Mouse (Mus musculus) gastrocnemius, postnatal 36 days (tissue): ENCODE data around the gene Rab26. TPM values are rescaled to one million over a fixed set of nuclear protein-coding genes. Genes with fewer than 3 reads are reported as not detected.

Experiments used
- DNase-seq, 2 experiments: peaks; one replicate each; pipeline ENCODE4 v3.0.0; 2022
- intact Hi-C: fragments of 180-260 bp; cut with DNase I; formaldehyde crosslinking; loops from one replicate; pipeline ENCODE4 v1.15.1; 2025
- long read RNA-seq, 2 experiments: library from polyadenylated mRNA; stranded (forward); transcript quantifications; one replicate each; pipeline ENCODE4 v2.0.0; 2021
- total RNA-seq, 2 experiments: library from RNA; stranded (reverse); gene quantifications; 2 replicates each; pipeline ENCODE4 v1.2.3; 2021

Gene Rab26
- under 1 TPM in 1 of 2 experiments, not detected in 1; 0.20 TPM for total RNA-seq
- long read RNA-seq, experiment 1: 0 reads
- long read RNA-seq, experiment 2: 0 reads

GRCm38 (mm10) chr17:24534160-24534718 lies at the start of gene Rab26:
TSS of gene Rab26 (minus strand) at chr17:24534210.
- DNase-seq: no peak
- intact Hi-C loops: loop anchor here (5.0 kb wide), 2 partner anchors 93 to 123 kb away; partner anchors contain the start of gene Npw

DNA sequence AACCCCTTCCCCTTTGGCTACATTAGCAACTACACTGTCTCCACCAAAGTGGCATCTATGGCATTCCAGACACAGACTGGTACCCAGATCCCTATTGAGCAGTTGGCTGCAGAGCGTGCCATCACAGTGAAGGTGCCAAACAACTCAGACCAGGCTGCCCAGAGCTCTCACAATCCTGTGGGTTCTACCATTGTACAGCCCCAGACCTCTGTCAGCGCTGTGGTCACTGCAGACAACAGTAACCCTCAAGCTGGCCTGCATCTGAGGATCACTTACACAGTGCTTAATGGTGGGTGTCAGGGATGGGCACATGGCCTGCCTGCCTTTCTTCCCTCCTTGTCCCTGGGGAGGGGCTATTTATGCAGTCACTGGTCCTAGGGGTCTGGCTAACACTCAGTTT lies 46.3 kb upstream of the Rab26 start:
- intact Hi-C loops: loop anchor here (5.0 kb wide), 1 partner anchor 42 kb away; no protein-coding TSS in a partner anchor
- DNase-seq: no peak

DNA sequence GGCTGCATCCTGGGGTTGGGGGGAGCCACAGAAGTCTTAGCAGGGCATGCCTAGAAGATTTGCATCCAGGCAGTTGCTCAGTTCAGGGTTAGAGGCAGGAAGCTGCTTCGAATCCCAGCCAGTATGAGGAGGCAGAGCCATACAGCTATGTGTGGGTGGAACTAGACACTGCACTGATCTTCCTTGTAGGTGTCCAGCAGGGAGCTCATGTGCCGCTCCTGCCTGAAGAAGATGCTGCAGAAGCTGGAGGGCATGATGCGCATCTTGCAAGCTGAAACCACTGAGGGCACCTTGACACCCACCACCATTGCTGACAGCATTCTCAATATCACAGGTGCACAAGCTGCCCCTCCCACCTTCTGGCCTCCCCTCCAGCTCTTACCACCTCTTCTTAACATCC lies 45.5 kb upstream of the Rab26 start:
- intact Hi-C loops: no loop called here
- DNase-seq: no peak

GRCm38 (mm10) chr17:24573811-24574210 lies 39.8 kb upstream of the Rab26 start:
- intact Hi-C loops: no loop called here
- no peak for DNase-seq

DNA sequence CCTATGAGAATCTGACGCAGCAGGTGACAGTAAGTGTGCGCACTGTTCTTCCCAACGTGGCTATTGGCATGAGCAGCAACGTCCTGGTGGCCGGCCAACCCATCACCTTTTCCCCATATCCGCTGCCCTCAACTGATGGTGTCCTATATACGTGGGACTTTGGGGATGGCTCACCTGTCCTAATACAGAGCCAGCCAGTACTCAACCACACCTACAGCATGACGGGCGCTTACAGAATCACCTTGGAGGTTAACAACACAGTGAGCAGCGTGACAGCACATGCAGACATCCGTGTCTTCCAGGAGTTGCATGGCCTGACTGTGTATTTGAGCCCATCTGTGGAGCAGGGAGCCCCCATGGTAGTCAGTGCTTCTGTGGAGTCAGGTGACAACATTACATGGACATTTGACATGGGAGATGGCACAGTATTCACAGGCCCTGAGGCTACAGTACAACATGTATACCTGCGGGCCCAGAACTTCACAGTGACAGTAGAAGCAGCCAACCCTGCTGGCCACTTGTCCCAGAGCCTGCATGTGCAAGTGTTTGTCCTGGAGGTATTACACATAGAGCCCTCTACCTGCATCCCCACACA lies 38.7 kb upstream of the Rab26 start:
- intact Hi-C loops: no loop called here
- DNase-seq: no peak

GRCm38 (mm10) chr17:24569837-24570236 lies 35.8 kb upstream of the Rab26 start:
- no peak for DNase-seq
- intact Hi-C loops: no loop called here

DNA sequence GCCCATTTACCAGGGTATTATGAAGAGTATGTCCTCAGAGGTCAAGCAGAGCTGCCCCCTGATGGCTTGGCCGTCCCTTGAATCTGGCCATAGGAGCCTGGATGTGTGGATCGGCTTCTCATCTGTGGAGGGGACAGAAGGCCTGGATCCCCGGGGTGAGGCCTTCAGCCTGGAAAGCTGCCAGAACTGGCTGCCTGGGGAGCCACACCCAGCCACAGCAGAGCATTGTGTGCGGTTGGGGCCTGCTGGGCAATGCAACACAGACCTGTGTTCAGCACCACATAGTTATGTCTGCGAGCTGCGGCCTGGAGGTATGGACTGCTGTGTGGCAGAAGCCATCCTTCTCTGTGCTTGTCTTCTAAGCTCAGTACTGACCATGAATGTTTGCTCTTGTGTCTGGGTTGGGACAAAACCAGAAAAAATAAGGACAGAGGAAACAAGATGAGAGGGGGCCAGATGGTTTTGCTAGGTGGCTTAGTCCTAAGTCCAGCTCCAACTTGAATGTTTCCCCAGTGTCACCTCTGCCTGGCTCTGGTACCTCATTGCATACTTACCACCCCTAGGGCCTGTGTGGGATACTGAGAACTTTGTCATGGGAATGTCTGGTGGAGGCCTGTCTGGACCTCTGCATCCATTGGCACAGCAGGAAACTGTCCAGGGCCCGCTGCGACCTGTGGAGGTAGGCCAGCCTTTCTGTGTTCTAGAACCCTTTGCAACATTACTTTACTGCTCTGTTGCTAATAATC lies 33.2 kb upstream of the Rab26 start:
- intact Hi-C loops: no loop called here
- DNase-seq: peak in 1 of 2 experiments; percentile 38

DNA sequence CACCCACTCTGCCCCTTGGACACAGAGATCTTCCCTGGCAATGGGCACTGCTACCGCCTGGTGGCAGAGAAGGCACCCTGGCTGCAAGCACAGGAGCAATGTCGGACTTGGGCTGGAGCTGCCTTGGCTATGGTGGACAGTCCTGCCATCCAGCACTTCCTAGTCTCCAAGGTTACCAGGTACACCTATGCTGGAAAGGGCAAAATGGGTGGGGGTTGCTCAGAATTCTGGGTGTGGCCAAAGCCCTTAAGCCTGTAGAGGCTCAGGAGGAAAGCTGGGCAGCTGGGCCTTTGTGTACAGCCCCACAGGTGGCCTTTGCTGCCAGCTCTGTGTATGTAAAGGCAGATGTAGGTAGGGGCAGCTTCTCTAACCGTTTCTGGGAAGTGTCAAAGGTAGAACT lies 31.8 kb upstream of the Rab26 start:
- intact Hi-C loops: no loop called here
- DNase-seq: no peak

GRCm38 (mm10) chr17:24565092-24565491 lies 31.1 kb upstream of the Rab26 start:
- intact Hi-C loops: no loop called here
- DNase-seq: no peak

DNA sequence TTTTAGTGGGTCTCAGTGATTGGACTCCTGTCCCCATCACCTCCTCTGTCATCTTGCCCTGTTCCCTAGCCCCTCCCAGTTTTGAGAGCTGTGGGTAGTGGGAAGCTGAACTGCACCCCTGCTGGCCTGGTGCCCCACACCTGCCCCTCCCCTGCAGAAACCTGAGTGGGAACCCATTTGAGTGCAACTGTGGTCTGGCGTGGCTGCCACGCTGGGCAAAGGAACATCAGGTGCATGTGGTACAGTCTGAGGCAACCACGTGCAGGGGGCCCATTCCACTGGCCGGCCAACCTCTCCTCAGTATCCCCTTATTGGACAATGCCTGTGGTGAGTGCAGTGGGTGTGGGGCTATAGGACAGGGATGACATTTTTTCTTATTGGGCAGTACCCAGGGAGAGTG lies 30.4 kb upstream of the Rab26 start:
- intact Hi-C loops: no loop called here
- no peak for DNase-seq

GRCm38 (mm10) chr17:24563638-24564037 lies 29.6 kb upstream of the Rab26 start:
- intact Hi-C loops: no loop called here

GRCm38 (mm10) chr17:24561592-24561991 lies 27.6 kb upstream of the Rab26 start:
- intact Hi-C loops: no loop called here
- no peak for DNase-seq

More at GRCm38 (mm10) chr17:24563638-24564037, 29.6 kb upstream of the Rab26 start:
- DNase-seq: no peak

- intact Hi-C loops: no loop called here
- no peak for DNase-seq
Measured at GRCm38 (mm10) chr17:24560301-24561028, 26.5 kb upstream of the Rab26 start.

DNA sequence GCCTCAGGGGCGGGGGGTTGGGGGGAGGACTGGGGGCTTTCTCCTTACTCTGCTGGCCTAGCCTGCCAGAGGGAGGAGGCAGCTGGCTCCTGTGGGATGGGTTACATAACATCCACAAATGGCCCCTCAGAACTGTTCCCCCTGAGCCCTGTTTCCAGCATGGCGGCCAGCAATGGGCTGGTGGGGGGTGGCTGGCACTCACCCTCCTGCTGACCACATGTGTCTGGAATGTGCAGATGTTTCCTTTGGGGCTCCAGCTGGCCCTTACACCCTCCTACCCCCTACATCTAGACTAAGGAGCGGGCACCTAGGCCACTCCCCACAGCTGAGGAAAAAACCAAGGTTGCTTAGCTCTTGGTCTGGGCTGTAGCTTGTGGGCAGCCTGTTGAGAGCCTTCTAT lies 25.1 kb upstream of the Rab26 start:
- intact Hi-C loops: no loop called here
- DNase-seq: peak; percentile 55 to 56

GRCm38 (mm10) chr17:24558600-24559099 lies 24.6 kb upstream of the Rab26 start:
- intact Hi-C loops: no loop called here
- no peak for DNase-seq

GRCm38 (mm10) chr17:24557091-24557490 lies 23.1 kb upstream of the Rab26 start:
- intact Hi-C loops: no loop called here

GRCm38 (mm10) chr17:24551050-24551444 lies 17.0 kb upstream of the Rab26 start:
- DNase-seq: no peak
- intact Hi-C loops: no loop called here

More at GRCm38 (mm10) chr17:24557091-24557490, 23.1 kb upstream of the Rab26 start:
- peak; percentile 45 to 64 for DNase-seq

GRCm38 (mm10) chr17:24550416-24551049 lies 16.5 kb upstream of the Rab26 start:
- intact Hi-C loops: no loop called here
- DNase-seq: peak; percentile 73 to 80

GRCm38 (mm10) chr17:24549618-24550415 lies 15.8 kb upstream of the Rab26 start, which contains the start of gene Pkd1:
TSS of gene Pkd1 (plus strand) at chr17:24549834.
- intact Hi-C loops: no loop called here
- peak; percentile 98 to 99 for DNase-seq
